Mouse (Mus musculus): Measurements from ENCODE around the gene Gm29644.
"Not testable (repeated sequence)": the region's sequence is repeated elsewhere in the genome, so short reads cannot be mapped to it uniquely, and the experiment has no call there.

Gm29644 gene

GRCm38 (mm10) chrY:70303187-70303586, at the start of gene Gm29644, which contains the start of gene Gm29423:
Gene Gm29644, minus strand, starts transcription at chrY:70303343.
Gene Gm29423, minus strand, starts transcription at chrY:70303287.
- not testable (repeated sequence) for H3K36me3 ChIP-seq (ENCODE audit: control insufficient read depth, insufficient read depth, low read length, poor library complexity, severe bottlenecking); H3K27me3 ChIP-seq (ENCODE audit: control insufficient read depth, insufficient read depth, low read length, poor library complexity, severe bottlenecking); DNase-seq (ENCODE audit: low read depth, low spot score)

GRCm38 (mm10) chrY:70273542-70273941, 29.6 kb downstream of the Gm29644 start, which contains the start of gene Gm21118:
Gene Gm21118, minus strand, starts transcription at chrY:70273642.
- DNase-seq (ENCODE audit: low read depth, low spot score); H3K27me3 ChIP-seq (ENCODE audit: control insufficient read depth, insufficient read depth, low read length, poor library complexity, severe bottlenecking); H3K36me3 ChIP-seq (ENCODE audit: control insufficient read depth, insufficient read depth, low read length, poor library complexity, severe bottlenecking): not testable (repeated sequence)

Measured in splenic B cell, adult 2 months (primary cell).